Mouse (Mus musculus): ENCODE results near the gene Jagn1. TPM values are rescaled to one million over a fixed set of nuclear protein-coding genes. Genes with fewer than 3 reads are reported as not detected.

Jagn1 gene
- polyA plus RNA-seq, 1 experiment, result not detected

GRCm38 (mm10) chr6:113428006-113428405, 14.4 kb upstream of the Jagn1 start:
- Histone ChIP-seq H3K4me3 (ENCODE audit: insufficient read depth, low read depth, low read length) (no peak overlapping the region), H3K4me1 (ENCODE audit: control insufficient read depth, insufficient read depth, low read length) (0 out of 2 replicates have a peak, but pooled peaks cover 2% of the 10 kb centered on the region), H3K27ac (ENCODE audit: insufficient read depth, low read depth, low read length) (no peak overlapping the region)
- no peak for TF ChIP-seq POLR2A (IDR thresholded peaks at IDR 0.05; ENCODE audit: insufficient read depth, low read depth, low read length)
- no peak for TF ChIP-seq CTCF (IDR thresholded peaks at IDR 0.05; ENCODE audit: insufficient read depth, low read depth, low read length)
- 92% methylated on average over 16 of the region's 16 CpGs for WGBS

GRCm38 (mm10) chr6:113429965-113430364, 12.4 kb upstream of the Jagn1 start:
- Histone ChIP-seq H3K4me3 (ENCODE audit: insufficient read depth, low read depth, low read length) (no peak overlapping the region), H3K4me1 (ENCODE audit: control insufficient read depth, insufficient read depth, low read length) (0 out of 2 replicates have a peak, but pooled peaks cover 2% of the 10 kb centered on the region), H3K27ac (ENCODE audit: insufficient read depth, low read depth, low read length) (no peak overlapping the region)
- 78% methylated on average over 3 of the region's 3 CpGs for WGBS
- TF ChIP-seq CTCF (IDR thresholded peaks at IDR 0.05; ENCODE audit: insufficient read depth, low read depth, low read length) (no peak), POLR2A (IDR thresholded peaks at IDR 0.05; ENCODE audit: insufficient read depth, low read depth, low read length) (no peak)

GRCm38 (mm10) chr6:113430846-113431245, 11.5 kb upstream of the Jagn1 start:
- TF ChIP-seq POLR2A (IDR thresholded peaks at IDR 0.05; ENCODE audit: insufficient read depth, low read depth, low read length), result no peak
- Histone ChIP-seq H3K27ac (ENCODE audit: insufficient read depth, low read depth, low read length) (no peak overlapping the region), H3K4me1 (ENCODE audit: control insufficient read depth, insufficient read depth, low read length) (0 out of 2 replicates have a peak, but pooled peaks cover 2% of the 10 kb centered on the region), H3K4me3 (ENCODE audit: insufficient read depth, low read depth, low read length) (no peak overlapping the region)
- 62% methylated on average over 3 of the region's 3 CpGs for WGBS

GRCm38 (mm10) chr6:113431801-113432200, 10.6 kb upstream of the Jagn1 start:
- Histone ChIP-seq H3K4me1 (ENCODE audit: control insufficient read depth, insufficient read depth, low read length) (0 out of 2 replicates have a peak, but pooled peaks cover 2% of the 10 kb centered on the region), H3K4me3 (ENCODE audit: insufficient read depth, low read depth, low read length) (no peak overlapping the region), H3K27ac (ENCODE audit: insufficient read depth, low read depth, low read length) (no peak overlapping the region)
- TF ChIP-seq CTCF (IDR thresholded peaks at IDR 0.05; ENCODE audit: insufficient read depth, low read depth, low read length), result no peak
- TF ChIP-seq POLR2A (IDR thresholded peaks at IDR 0.05; ENCODE audit: insufficient read depth, low read depth, low read length), result no peak
- 40% methylated on average over 3 of the region's 3 CpGs for WGBS

- no peak overlapping the region for H3K4me3 ChIP-seq (ENCODE audit: insufficient read depth, low read depth, low read length)
- 0 out of 2 replicates have a peak, but pooled peaks cover 2% of the 10 kb centered on the region for H3K4me1 ChIP-seq (ENCODE audit: control insufficient read depth, insufficient read depth, low read length)
- WGBS, result 81% methylated on average over 3 of the region's 3 CpGs
- TF ChIP-seq POLR2A (IDR thresholded peaks at IDR 0.05; ENCODE audit: insufficient read depth, low read depth, low read length), result no peak
- no peak for TF ChIP-seq CTCF (IDR thresholded peaks at IDR 0.05; ENCODE audit: insufficient read depth, low read depth, low read length)
- H3K27ac ChIP-seq (ENCODE audit: insufficient read depth, low read depth, low read length), result no peak overlapping the region
Observed at GRCm38 (mm10) chr6:113433661-113434060, 8.7 kb upstream of the Jagn1 start.

GRCm38 (mm10) chr6:113434691-113435090, 7.7 kb upstream of the Jagn1 start:
- Histone ChIP-seq H3K4me3 (ENCODE audit: insufficient read depth, low read depth, low read length) (no peak overlapping the region), H3K4me1 (ENCODE audit: control insufficient read depth, insufficient read depth, low read length) (0 out of 2 replicates have a peak, but pooled peaks cover 2% of the 10 kb centered on the region), H3K27ac (ENCODE audit: insufficient read depth, low read depth, low read length) (no peak overlapping the region)
- WGBS, result 77% methylated on average over 7 of the region's 7 CpGs
- TF ChIP-seq POLR2A (IDR thresholded peaks at IDR 0.05; ENCODE audit: insufficient read depth, low read depth, low read length) (no peak), CTCF (IDR thresholded peaks at IDR 0.05; ENCODE audit: insufficient read depth, low read depth, low read length) (no peak)

- TF ChIP-seq POLR2A (IDR thresholded peaks at IDR 0.05; ENCODE audit: insufficient read depth, low read depth, low read length) (no peak), CTCF (IDR thresholded peaks at IDR 0.05; ENCODE audit: insufficient read depth, low read depth, low read length) (no peak)
- WGBS, result 85% methylated on average over 9 of the region's 9 CpGs
- H3K4me1 ChIP-seq (ENCODE audit: control insufficient read depth, insufficient read depth, low read length), result 0 out of 2 replicates have a peak, but pooled peaks cover 2% of the 10 kb centered on the region
- H3K4me3 ChIP-seq (ENCODE audit: insufficient read depth, low read depth, low read length), result no peak within 1 kb of the TSS
- no peak within 1 kb of the TSS for H3K27ac ChIP-seq (ENCODE audit: insufficient read depth, low read depth, low read length)
Observed at GRCm38 (mm10) chr6:113435664-113436205, 6.6 kb upstream of the Jagn1 start, which contains the start of gene Cidec. TSS of gene Cidec (minus strand) at chr6:113435760.

GRCm38 (mm10) chr6:113437135-113437534, 5.2 kb upstream of the Jagn1 start:
- WGBS, result 82% methylated on average over 12 of the region's 12 CpGs
- TF ChIP-seq CTCF (IDR thresholded peaks at IDR 0.05; ENCODE audit: insufficient read depth, low read depth, low read length) (no peak), POLR2A (IDR thresholded peaks at IDR 0.05; ENCODE audit: insufficient read depth, low read depth, low read length) (no peak)
- Histone ChIP-seq H3K27ac (ENCODE audit: insufficient read depth, low read depth, low read length) (no peak overlapping the region), H3K4me1 (ENCODE audit: control insufficient read depth, insufficient read depth, low read length) (0 out of 2 replicates have a peak, but pooled peaks cover under 1% of the 10 kb centered on the region), H3K4me3 (ENCODE audit: insufficient read depth, low read depth, low read length) (no peak overlapping the region)

GRCm38 (mm10) chr6:113438721-113439430, 3.5 kb upstream of the Jagn1 start:
- peaks cover 4% of the 10 kb centered on the region; the same call in 1 of the 2 replicates for H3K4me1 ChIP-seq (ENCODE audit: control insufficient read depth, insufficient read depth, low read length)
- no peak overlapping the region for H3K27ac ChIP-seq (ENCODE audit: insufficient read depth, low read depth, low read length)
- no peak overlapping the region for H3K4me3 ChIP-seq (ENCODE audit: insufficient read depth, low read depth, low read length)
- WGBS, result 70% methylated on average over 12 of the region's 12 CpGs
- TF ChIP-seq POLR2A (IDR thresholded peaks at IDR 0.05; ENCODE audit: insufficient read depth, low read depth, low read length) (no peak), CTCF (IDR thresholded peaks at IDR 0.05; ENCODE audit: insufficient read depth, low read depth, low read length) (no peak)

Measured in olfactory bulb, adult 2 months (tissue).